Mouse (Mus musculus) retina, embryonic 14.5 days (tissue): ENCODE results near the gene Wbp11.

Experiments used
- DNase-seq: peaks from one replicate; pipeline ENCODE4 v3.0.0-alpha.2; 2015; ENCODE audit warnings: low spot score

The Wbp11 gene

DNA sequence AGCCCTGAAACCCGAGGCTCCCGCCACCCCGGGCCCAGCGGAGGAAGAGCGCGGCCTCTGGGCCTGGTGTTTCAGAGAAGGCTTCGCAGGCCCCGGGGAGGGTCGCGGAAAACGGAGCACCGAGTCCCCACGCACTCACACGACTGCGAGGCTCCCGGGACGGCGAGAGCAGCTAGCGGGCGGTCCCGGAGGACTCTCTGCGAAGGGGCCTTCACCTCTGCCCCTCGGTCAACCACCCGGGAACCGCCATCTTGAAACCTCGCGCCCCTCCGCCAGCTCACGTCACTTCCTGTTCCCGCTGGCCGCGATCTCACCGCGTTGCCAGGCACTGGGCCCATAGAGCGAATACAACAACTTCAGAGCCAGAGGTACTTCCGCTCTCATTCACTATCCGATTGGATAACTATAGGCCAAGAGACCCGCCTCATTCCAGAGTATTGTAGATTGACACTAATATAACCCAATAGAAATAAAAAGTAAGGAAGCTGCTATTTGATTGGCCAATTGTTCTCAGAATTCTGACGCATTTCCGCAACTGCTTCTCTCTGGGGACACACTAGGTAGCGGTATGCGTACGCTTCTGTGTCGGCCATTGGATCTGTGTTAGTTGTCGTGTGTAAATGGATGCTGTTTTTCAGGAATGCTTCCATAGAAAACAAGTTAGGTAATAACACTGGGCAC lies at the start of gene Wbp11:
Gene Wbp11 (minus strand): TSS at position 353 of the 681 bp plus-strand sequence.
- DNase-seq, result peak; percentile 98

DNA sequence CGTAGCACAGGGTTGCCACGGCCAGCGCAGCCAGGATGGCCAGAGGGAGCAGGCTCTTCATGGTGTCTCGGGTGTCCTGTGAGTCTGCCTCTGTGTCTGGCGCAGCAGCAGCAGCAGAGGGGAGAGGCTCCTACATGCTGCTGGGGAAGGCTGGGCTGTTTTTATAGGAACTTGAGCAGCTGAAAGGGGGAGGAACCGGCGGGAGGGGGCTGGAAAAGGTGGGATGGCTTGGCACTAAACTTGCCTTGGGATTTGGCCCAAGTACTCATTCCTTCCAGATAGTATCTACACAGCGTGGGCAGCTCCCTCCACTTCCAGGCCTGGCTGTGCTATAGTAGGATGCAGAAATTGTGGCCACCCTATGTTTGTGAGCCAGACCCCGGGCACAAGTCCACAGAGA lies 47.6 kb upstream of the Wbp11 start, which contains the start of gene Mgp:
Gene Mgp (minus strand): TSS at position 154 of the 400 bp plus-strand sequence.
- no peak for DNase-seq

DNA sequence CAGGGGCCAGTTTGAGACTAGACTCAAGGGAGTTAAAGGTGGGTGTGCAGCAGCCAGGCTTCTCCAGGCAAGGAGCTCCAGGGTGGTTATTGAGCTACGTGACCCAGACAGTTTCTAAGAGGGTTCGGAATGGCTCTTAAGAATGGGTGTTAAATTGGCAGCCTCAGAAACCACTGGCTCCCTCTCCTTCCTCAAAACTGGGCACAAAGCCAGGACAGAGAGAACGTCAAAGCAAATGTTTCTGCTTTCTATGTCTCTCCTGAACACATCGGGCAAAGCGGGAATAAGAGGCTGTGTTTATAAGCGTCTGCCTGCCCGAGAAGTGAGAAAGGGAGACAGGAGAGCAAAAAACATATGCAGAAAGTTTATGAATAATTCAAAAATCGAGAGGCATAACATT lies 46.6 kb upstream of the Wbp11 start:
- DNase-seq, result no peak

DNA sequence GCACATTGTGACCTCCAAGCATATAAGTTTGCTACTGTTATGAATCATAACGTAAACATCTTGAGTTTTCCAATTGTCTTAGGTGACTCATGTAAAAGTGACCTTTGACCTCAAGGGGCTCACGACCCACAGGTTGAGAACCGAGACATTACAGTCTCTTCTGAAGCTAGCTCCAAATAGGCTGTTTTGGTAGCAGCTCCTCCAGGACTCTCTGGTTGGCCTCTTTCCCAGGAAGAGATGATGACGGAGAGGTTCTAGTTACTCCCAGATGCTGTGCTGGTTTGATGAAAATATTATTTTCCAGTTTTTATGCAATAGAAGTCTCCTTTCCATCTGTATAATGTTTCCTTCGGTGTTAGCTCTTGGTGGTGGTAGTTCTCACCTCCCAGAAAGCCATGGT lies 40.9 kb upstream of the Wbp11 start:
- no peak for DNase-seq

DNA sequence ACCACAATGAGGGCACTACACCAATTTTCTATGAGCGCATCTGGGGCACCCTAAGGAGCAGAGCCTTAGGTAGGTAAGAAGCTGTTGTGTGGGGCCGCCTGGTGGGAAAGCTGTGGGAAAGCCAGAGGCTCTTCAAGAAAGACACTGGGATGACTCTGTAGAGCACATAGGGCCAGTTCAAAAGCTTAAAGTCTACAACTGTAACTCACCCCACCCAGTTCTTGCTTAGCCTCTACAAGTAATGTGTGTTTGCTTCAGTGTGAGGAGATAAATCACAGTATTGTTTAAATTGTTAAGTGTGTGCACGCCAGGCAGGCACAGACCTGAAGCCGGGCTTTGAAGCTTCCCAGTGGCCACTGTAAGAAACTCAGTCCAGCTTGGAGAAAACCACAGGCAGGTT lies 38.1 kb upstream of the Wbp11 start:
- DNase-seq, result no peak

DNA sequence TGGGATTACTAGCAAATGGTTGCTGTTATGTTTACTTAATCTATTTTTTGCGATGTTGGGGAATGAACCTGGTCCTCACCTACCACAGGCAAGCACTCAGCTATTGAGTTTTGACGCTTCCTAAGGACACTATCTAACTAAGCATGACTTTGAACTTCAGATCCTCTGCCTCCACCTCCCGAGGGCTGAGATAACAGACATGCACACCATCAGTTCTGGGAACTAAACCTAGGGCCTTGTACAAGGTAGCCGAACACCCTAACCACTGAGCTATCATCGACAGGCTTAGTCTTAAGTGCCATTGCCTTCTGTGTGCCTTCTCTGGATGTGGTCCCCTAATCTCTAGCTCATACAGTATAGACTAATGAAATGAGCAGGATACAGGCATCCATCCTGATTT lies 37.3 kb upstream of the Wbp11 start:
- no peak for DNase-seq

DNA sequence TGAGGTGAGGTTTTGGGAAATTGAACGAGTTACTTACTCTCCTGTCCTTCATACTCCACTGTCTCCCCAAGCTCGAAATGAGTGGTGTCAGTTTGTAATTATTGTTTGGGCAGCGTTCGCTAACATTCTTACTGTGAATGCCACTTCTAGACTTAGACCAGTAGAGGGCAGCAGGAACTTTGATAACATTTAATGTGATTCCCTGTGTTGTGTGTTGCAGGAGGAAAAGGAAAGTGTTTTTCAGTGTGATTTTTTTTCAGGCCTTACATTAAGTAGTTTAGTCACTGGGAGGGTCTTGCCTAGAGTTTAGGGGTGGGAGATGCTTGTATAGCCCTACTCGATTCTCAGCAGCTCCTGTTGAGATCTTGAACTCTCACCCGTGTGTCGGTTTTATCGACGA lies 33.0 kb upstream of the Wbp11 start:
- peak; percentile 85 for DNase-seq

DNA sequence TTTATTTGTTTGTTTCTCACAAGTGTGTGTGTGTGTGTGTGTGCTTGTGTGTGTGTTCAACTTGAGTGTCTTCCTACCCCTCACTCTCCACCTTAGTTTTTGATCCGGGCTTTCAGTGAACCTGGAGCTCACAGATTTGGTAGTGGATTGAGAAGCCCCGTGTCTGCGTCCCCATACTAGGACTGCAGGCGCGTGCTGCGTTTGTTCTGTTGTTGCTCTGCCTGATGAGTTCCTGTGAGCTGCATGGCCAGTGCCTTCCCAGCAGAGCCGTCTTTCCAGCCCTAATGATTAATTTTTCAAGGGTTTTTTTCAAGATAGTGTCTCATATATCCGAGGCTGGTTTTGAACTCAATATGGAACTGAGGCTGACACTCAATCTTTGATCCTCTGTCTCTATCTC lies 30.4 kb upstream of the Wbp11 start:
- no peak for DNase-seq

DNA sequence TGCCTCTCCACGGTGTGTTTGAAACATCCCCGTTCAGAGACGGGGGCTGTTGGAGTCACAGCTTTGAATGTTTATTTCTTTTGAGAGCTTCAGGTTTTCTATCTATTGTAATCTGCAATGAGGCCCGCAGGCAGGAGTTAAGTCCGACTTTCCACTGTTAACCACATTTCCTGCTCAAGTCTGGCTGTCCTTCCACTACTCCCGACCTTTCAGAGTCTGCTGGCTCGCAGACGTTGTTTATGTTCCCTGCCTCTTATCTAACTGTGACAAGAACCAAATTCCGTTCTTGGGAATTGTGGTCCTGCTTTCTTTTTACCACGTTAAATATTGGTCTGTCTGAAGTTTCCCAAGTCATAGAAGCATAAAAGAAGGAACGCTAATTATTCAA lies 29.8 kb upstream of the Wbp11 start:
- no peak for DNase-seq

DNA sequence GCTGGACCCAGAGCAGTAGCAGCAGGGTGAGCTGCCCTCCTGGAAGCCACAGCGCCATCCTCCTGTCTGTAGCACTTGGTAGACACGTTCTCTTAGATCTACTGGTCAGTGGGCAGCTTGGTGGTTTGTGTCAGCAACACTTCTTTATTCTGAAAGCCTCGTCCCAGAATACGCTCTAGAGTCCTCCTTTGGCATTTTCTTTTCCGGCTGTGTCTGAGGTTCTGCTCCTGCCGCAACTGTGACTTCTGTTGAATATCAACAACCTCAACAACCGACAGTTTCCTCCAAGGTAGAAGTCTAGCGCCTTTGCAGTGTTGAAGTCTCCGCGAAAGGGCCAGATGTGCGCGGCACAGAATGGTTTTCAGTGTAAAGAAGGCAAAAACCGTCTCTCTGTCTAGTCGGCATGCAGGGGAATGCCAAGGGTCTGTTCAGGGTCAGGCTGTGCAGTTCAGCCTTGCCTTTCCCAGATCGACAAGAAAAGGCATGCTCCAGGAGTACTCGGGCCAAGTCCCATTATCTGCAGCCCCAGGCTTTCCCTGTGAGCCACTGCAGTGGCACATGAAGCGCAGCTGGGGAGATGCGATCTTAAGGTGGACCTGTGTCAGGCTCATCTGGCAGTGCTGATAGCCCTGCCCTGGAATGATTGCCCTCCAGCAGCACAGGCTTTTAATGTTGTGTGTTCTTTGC lies 29.3 kb upstream of the Wbp11 start, which contains the start of gene Art4:
Gene Art4 (minus strand): TSS at position 548 of the 687 bp plus-strand sequence.
- DNase-seq, result no peak

DNA sequence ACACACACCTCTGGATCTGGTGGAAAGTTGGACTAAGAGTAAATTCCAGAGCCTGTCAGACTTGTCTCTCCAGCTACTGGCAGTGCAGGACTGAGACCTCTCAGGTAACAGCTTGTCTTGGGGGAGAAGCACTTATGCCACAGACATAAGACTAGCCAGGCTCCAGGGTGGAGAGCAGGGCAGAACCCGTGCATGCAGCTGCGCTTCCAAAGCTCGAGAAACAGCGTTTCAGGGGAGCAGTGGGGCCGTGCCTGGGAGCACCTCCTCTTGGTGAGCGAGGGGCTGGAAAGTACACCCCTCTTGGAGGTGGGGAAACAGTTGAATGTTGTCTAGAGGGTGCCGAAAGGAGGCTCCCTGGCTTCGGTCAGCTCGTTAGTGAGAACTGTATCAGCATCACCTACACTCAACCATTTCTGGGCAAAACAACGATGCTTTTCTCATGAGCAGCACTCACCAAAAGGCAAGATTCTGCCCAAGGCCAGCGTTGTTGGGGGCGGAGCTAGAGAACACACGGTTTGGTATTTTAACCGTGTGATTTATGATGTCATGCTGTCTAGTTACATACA lies 28.1 kb upstream of the Wbp11 start:
- DNase-seq, result no peak

DNA sequence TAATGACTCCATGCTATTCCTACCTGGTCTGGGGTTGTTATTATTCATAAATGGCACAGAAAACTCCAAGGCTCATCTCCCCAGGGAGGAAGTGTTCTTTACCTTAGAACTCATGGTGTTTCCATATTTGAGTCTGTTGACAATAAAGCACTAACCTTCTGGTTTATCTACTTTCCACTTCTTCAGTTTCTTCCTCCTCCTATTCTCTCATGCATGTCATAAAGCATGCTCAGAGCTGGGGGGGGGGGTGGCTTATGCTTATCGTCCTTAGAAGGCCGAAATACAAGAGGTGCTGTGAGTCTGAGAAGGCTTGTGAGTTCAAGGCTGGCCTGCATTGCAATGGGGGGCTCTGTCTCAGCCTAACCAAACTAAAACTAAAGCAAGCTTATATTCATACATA lies 27.1 kb upstream of the Wbp11 start:
- no peak for DNase-seq

DNA sequence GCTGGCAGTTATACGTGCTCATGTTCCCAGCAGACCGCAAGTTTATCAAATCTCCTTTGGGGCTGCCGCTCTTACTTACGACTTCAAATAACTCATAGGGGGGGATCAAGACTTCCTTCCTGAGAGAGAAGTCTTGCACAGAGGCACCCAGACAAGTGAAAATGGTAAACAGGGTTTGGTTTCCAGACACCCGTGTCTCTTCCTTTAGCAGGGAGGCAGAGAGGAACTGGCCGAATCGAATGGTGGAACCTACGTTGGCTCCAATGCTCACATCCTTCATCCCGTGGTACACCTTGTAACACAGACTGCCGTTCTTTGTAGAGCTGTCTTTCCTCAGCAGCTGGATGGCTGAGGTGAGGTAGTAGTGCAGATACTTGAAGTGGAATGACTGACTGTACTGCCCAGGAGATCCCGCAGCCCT lies 26.3 kb upstream of the Wbp11 start:
- DNase-seq, result no peak

DNA sequence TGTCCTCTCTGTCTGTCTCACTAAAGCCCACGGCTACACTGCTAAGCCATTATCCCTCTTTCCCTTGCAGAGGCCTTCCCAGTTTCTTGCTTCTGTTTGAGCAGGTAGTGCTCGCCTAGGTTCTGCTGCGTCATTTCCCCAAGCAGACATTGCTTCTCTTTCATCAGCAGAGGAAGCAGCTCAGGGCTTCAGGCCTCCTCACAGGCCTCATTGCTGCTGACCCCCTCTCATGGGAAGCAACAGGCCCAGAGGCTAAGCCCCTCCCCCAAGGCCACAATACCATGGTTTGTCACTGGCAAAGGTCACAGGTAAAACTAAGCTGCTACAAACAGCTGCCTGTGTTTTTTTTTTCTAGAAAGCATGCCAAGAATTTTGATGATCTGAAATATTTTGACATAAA lies 24.7 kb upstream of the Wbp11 start:
- DNase-seq, result peak; percentile 20

DNA sequence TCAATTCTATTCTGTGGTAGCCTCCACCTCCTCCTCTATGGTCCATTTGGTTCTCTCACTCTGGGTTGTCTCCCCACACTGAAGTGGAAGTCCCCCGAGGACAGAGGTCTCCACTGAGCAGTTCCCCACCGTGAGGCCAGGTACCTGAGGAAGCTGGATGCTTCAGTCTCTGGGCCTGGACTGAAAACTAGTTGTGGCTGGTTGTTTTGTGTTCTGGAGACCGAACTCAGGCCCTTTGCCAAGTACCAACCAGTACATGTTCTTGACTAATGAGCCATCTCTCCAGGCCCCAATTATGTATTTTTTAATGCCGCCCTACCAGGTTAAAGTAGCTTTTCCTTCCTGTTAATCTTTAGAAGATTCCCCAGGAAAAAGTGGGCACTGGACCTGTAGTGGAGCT lies 24.3 kb upstream of the Wbp11 start:
- no peak for DNase-seq

DNA sequence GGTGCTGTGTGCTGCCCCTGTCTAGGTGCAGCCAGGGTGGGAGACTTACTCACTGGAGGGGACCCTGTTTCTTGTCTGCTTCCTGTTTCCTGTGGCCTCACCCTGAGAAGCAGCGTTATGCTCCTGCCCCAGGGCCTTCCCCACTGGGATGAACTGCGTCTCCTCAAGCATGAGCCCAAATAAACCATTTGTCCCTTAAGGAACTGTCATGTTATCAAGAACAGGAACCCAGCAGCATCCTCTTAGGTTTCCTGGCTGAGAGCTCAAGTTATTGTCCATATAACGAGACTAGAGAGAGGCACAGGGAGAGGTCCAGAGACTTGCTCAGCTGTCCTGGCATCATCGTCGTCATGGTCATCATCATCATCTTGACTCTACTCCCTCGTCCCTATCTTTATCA lies 22.2 kb upstream of the Wbp11 start:
- no peak for DNase-seq

DNA sequence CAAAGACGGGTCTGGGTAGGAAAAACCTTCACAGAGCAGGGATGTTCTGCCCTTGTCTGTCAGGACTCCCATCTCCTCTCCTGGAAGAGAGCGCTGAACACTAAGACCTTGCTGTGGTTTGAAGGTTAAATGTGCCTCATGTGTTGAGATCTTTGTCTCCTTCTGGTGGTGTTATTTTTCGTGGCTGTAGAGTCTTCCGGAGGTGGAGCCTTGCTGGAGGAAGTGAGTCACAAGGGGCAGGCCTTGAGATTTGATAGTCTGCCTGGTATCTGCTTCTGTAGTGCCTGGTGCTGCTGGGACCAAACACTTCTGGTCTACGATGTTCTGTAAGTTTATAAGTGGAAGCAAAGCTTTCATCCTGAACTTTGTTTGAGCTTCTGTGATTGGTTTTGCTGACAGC lies 20.9 kb upstream of the Wbp11 start:
- DNase-seq, result no peak

DNA sequence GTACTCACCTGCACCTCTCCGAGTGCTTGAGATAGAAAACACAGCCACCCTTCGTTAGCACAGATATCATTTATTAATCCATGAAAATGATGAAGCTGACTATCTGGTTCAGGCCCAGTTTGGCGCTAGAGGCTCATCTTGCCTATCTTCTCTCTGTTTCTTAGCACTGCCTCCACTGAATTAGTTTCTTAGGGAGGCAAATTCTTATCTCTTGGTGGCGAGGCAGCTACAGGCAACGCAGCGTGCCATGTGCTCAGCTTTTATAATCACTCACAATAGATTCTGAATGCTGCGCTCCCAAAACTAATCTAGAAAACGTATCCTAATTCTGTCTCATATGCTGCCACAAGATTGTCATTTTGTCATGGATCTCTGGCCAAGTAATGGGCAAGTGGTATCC lies 20.4 kb upstream of the Wbp11 start:
- DNase-seq, result no peak

DNA sequence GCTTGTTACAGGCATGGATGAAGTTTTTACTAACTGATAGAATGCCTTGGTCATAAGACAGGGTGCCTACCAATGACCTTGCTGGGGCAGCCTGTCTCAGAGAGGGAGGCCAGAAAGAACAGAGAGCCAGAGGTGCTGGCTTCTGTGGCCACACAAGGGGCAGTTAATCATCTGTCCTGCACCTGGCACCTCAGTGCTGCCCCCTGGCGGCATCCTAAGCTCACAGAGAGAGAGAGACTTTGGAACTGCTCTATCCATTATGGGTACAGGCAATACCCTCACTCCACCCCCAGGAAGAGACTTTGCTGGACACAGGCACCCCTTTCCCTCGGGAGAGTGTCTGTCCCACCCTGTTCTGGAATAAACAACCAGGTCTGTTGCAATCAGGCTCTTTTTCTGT lies 19.8 kb upstream of the Wbp11 start:
- no peak for DNase-seq

DNA sequence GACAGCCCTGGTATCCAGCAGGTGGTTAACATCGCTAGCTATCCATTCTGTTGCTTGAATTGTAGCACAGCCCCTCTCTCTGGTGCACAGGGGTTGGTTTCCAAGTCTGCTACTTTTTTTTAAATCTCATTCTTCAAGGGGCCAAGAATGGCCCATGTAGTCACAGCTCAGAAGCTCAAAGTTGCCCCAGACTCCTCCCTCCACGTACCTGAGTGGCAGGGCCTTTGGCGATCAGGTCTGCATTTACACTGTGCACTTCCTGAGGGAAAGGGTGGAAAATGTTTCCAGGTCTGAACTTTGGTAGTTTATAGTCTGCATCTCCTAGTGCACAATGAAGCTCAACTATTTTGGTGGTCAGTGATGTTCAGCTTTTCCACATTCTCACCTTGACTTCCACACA lies 19.2 kb upstream of the Wbp11 start:
- DNase-seq, result no peak

DNA sequence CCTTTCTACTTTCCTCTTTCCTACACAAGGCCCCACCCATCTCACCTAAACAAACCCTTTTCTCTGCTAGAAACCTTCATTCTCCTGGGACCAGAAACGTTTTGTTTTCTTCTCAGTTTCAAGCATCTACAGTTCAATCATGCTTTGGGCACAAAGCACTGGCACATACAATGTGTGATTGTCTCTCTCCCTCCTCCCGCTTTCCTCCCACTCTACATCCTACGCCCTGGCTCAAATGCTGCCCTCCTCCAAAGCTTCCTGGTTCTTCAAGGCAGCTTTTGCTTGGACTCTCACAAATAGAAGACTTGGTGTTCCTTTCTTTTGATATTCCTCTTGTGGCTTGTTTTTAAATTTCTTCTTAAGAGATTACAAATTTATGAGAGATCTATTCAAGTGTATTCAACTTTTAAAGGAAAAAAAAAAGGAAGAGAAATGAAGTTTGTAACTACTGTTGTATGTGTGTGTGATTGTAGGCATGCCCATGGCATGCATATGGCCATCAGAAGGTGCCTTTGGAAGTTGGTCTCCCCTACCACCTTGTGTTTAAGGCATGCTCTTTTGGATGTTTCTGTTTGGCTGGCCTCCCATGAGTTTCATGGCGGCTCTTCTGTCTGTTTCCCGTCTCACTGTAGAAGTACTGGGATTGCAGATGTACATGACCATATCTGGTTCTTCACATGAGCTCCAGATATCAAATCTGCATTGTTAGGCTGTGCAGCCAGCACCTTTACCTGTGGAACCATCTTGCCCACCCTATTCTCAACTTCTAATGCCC lies 17.9 kb upstream of the Wbp11 start:
- DNase-seq, result no peak

DNA sequence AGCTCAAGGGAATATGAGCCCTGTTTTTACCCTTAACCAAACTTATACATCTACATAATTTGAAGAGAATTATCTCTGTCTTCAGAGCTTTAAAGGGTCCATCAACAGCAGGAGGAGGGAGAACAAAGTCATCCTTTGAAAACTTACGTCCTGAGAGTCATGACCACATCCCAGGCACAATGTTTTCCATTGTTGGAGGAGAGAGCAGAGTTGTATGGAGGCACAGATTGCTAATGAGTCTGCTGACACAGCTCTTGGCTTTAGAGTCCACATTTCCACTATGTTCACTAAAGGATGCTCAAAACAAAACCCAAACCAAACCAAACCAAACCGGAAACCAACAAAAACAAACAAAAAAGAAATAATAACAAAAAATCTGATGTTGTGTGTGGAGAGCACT lies 16.9 kb upstream of the Wbp11 start:
- DNase-seq, result no peak

DNA sequence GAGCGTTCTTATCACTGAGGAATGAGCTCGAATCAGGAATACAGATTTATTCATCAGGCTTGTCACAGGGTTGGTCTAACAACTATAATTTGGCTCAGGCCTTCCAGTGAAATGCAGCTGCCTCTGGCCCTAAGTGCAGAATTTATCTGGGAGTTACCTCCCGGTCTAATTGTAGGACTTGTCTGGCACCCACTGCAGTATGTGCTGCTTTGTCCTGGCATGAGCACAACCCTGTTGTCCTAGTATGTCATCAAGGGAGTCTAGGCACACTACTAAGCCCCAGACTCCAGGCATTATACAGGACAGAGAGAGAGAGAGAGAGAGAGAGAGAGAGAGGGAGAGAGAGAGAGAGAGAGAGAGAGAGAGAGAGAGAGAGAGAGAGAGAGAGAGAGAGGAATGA lies 9.3 kb upstream of the Wbp11 start:
- DNase-seq, result no peak
